Mouse (Mus musculus): ENCODE results near the gene Ubtd1.

The Ubtd1 gene

DNA sequence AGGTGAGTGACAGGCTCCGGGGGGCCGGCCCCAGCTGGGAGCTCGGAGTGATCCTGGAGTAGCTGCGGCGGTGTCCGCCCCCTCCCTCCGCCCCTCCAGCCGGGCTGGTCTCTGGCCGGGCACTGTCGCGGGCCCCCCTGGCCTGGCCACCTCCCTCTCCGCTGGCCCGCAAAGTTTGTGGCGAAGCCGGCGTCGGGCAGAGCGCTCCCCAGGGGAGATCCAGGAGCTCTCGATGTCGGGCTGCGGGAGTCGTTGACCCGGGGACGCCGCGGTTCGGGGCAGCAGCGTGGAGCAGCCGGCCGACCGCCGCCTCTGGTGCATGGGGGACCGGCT lies at the start of gene Ubtd1:
Gene Ubtd1 (plus strand): TSS at position 169 of the 333 bp plus-strand sequence.
- DNase-seq (ENCODE audit: low read depth, low spot score): no peak

- peak; percentile 9 for DNase-seq (ENCODE audit: low read depth, low spot score)
Measured at GRCm38 (mm10) chr19:41932686-41933085, 48.9 kb upstream of the Ubtd1 start.

DNA sequence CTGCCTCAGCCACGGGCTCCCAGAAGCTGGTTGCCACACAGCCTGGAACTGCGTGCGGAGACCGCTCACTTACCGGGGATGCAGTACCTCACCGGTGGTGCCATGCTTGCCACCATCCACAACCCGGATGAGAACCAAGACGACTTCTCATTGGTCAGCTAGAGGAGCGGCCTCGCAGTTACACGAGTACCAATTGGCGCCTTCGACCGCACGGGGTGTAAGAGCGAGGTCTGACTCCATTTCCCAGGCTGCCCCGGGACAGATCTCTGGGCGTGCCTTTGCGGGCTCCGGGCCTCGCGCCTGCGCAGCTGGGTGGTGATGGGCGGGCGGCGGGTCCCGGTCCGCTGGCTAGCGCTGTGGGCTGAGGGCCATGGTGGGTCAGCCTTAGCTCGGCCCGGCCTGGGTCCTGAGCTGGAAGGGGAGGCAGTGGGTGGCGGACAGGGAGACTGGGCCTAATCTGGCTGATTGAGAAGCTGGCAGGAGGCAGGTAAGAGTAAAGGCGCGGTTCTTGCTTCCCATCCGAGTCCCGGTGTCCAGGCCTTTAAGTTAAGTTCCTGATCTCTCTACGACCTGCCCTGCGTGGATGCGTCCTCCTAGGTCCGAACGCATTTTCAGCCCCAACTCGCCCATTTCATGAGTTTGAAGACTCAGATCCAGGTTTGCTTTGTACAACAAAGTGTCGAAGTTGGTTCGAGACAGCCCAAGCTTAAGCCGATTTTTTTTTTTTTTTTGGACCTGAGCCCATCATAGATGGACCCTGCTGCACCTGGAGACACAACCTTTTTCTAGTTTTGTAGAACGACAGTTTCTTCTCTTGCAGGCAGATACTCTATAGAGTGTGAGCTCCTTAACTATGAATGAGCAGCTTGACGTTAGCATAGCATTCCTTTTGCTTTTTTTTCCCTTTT lies 48.1 kb upstream of the Ubtd1 start, which contains the start of the genes Exosc1 and Zdhhc16:
Gene Exosc1 (minus strand): TSS at position 245 of the 908 bp plus-strand sequence.
Gene Zdhhc16 (plus strand): TSS at position 302 of the 908 bp plus-strand sequence.
- DNase-seq (ENCODE audit: low read depth, low spot score): peak; percentile 88

GRCm38 (mm10) chr19:41934124-41934523 lies 47.4 kb upstream of the Ubtd1 start:
- no peak for DNase-seq (ENCODE audit: low read depth, low spot score)

DNA sequence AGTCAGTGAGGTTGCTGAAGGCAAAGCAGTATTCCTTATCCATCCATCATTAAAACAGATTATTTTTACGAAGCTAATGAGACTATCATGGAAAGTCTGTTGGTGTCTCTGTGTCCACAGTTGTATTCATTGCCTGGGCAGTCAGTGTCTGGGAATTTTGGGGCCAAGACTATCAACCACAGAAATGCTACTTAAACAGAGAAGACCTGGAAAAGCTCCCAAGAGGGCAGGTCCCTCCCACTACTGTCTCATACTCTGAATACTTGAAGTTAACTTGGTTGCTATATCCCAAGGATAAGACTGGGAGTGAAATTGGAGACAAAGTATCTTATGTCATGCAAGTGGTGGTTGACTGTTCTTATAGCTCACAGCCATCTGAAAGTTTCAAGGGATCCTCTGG lies 45.6 kb upstream of the Ubtd1 start:
- no peak for DNase-seq (ENCODE audit: low read depth, low spot score)

- no peak for DNase-seq (ENCODE audit: low read depth, low spot score)
Measured at GRCm38 (mm10) chr19:41938539-41938938, 43.0 kb upstream of the Ubtd1 start.

GRCm38 (mm10) chr19:41943841-41944240 lies 37.7 kb upstream of the Ubtd1 start:
- no peak for DNase-seq (ENCODE audit: low read depth, low spot score)

- DNase-seq (ENCODE audit: low read depth, low spot score): no peak
Measured at GRCm38 (mm10) chr19:41952287-41952686, 29.3 kb upstream of the Ubtd1 start.

DNA sequence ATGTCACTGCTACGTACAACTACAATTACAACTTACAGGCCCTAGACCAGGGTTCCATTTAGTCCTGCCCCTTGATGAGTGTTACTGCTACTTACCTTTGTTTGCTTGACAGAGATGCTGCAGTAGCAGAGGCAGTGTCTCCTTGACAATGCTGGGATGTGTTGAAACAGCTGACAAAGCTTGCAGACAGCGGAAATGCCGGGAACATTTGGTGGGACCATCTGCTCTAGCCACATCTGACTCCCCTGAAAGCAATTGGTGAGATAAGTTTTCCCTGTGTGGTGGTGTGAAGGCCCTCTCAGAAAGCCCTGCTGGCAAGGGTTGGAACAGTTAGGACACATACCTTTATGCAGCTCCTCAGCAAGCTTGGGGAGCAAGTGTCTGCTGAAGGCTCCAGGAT lies 28.0 kb upstream of the Ubtd1 start:
- no peak for DNase-seq (ENCODE audit: low read depth, low spot score)

- no peak for DNase-seq (ENCODE audit: low read depth, low spot score)
Measured at GRCm38 (mm10) chr19:41969618-41970017, 11.9 kb upstream of the Ubtd1 start.

DNA sequence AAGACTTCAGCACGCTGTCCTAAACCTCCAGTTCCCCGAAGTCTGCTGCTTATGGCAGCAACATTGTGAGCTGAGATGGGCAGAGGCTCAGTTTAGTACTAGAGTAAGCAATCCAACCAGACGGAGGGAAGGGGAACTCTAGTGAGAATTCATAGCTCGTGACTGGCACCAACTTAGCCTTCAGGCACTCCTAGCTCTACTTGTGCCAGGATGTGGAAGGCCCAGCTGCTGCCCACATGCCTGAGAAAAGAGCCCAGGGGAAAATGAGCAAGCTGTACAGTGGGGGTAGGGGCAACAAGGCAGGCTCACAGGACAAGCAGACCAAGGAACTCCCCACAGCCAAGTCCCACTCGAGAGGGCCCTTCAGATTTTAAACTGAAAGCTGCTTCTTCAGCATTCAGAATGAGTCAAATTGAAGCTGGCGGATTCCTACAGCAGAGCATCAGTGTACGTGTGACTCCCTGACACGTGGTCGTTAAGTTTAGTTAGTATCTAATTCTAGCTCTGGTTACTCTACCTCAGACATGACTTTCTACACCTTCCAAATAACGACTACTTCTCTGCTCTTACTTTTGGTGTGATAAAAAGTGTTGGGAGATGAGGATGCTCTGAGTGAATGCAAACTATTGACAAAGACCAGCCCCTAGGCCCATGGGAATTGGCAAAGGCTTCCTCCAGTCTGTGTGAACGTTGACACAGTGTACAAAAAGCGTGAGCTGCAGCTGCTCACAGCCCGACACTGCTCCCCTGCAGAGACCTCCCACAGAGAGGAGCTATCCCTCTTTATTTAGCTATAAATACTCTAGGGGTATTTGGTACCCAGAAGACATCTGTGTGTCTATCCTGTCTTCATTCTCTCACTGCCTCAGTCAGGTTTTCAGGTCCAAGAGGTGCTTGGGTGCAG lies 7.4 kb upstream of the Ubtd1 start:
- DNase-seq (ENCODE audit: low read depth, low spot score): no peak

DNA sequence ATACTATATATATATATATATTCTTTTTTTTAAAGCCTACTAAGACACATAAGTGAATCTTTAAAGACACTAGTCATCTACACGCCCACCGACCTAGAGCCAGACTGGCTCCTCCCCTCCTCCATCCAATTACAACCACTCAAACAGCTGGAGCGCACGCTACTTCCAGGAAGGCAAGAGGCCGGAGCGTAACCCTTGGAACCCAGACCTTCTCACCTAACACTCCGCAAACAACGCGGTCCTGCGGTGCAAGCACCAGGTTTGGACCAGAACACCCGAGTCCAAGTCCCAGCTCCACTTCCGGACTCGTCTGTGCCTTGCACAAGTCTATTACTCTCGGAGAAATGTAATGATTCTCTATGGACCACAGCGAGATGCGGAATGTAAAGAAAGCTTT lies 1.1 kb upstream of the Ubtd1 start:
- peak; percentile 34 for DNase-seq (ENCODE audit: low read depth, low spot score)

DNA sequence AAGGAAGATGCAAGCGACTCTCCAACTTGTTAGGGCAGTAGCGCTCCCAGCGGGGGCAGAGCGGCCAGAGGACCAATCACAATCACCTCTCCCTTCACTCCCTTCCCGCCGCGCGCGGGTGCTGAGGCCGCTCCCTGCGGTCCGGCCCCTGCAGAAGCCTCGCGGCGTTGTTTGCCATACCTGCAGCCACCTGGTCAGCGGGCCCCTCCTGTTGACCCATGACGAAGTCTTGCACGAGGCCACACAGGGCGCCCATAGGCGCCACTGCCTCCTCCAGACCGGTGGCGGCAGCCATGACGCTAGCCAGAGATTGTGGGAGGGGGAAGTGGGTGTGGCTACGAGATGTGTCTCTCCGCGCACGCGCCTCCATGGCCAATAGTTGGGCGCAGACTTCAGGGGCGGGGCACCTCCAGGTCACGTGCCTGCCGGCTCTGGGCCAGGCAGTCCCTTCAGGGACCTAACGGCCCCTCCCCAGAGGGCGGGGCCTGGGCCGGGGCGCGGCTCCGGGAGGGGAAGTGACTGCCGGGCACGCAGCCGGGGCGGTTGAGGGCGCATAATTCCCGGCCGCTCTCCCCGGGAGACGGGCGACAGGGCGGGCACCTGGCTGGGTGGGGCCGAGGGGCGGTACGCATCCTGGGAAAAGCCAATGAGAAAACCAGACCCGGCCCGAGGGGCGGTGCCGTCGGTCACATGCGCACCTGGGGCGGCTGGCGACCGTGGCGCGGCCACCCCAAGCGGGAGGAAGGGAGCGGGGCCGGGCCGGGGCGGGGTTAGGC lies 556 bp upstream of the Ubtd1 start, which contains the start of gene Mms19:
Gene Mms19 (minus strand): TSS at position 339 of the 776 bp plus-strand sequence.
- DNase-seq (ENCODE audit: low read depth, low spot score): peak; percentile 97

DNA sequence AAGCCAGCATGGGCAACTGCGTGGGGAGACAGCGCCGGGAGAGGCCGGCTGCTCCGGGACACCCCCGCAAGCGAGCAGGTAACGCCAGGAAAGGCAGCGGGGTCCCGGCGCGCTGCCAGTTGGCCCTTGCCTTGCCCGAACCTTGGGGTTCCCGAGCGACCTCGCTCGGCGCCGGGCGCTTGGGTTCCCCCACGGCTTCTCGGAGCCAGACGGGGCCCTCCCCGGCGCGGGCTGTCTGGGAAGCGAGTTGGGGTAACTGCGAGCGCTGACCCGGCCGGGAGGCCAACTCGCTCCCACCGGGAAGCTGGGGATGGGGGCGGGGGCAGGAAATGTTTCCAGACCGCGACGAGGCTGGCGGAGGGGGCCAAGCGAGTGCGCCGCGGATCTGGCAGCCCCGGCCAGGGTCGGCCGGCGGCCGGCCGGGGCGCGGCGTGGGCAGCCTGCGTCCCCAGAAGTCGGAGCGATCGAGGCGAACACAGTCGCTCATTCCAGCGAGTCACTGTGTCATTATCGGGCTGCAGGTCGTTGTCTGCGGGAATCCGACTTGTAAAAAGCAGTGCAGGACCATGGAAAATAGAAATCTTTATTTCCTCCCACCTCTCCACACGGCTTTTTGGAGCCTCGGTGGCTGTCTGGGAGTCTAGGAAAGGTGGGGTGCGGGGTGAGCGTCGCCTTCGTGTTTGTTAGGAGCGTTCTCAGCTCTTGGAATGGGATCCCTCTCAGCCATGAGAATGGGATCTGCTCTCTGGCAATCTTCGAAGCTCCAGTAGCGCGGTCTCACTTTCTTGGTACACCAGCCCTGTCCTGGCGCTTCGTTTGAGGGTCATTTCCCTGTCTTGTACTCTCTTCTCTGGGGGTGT lies 598 bp downstream of the Ubtd1 start:
- no peak for DNase-seq (ENCODE audit: low read depth, low spot score)

DNA sequence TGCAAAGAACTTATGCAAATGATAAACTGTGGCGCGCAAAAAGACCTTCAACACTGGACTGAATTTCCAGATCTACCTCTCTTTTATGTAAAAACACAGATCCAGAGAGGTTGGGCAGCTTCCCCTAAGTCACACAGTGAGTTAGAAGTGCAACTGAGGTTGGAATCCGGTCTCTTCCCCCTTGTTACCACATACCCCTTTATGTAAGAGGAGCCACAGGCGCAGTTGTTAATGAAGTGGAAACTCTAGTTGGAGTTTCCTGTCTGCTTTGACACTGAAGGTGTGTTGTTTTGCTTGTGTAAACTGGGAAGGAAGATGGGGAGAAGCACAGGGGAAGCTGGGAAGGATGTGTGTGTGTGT lies 1.2 kb downstream of the Ubtd1 start:
- no peak for DNase-seq (ENCODE audit: low read depth, low spot score)

DNA sequence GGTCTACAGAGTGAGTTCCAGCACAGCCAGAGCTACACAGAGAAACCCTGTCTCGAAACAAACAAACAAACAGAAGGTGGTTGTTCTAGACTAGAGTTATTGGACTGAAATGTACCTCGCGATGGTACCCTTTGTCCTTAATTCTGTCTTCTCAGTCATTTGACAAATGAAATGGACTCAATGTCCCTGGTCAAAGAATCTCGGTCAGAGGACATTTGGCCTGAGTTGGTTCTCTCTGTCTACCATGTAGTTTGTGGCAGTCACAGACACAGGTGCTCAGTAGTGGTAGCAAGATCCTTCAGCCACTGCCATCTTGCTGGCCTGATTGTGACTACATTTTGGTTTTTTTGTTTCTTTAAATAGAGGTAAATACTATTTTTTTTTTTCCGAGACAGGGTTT lies 4.4 kb downstream of the Ubtd1 start:
- no peak for DNase-seq (ENCODE audit: low read depth, low spot score)

- no peak for DNase-seq (ENCODE audit: low read depth, low spot score)
Measured at GRCm38 (mm10) chr19:41987206-41987605, 5.6 kb downstream of the Ubtd1 start.

DNA sequence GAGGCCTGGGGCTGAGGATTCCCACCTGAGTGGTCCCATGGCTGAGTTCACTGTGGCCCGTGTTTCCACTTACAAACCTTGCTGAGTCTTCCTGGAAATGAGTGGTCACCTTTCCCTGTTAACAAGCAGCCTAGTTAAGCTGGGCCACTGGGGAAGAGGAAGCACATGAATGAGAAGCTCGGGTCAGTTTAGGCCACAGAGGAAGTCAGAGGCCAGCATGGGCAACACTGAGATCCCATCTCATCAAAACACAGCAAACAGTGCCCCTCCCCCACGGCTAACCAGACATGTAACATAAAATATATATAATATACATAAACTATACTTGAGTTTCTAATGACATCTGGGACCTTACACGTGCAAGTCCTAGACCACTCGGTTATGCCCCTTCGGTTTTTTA lies 8.2 kb downstream of the Ubtd1 start:
- no peak for DNase-seq (ENCODE audit: low read depth, low spot score)

DNA sequence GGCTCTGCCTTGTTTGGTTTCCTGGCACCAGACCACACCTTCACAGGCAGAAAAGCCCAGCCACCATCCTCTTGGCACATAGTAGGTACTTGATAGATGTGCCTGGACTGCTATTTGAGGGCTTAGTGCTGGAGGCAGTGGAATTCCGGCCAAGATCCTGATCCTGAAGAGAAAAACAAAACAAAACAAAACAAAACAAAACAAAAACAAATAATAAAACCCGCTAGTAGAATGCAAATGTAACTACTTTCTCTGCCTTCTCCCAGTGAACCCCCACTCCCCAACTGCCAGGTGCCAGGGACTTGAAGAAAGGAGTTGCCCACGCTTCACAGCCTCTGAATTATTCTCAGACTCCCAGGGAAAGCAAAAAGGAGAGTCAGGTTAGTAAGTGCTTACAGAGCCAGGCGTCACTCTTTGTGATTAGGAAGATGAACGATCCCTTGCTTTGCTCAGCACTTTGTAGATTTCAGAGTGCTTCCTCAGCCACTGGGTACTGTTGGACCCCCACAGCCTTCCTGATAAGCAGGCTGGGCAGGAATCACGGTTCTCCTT lies 10.4 kb downstream of the Ubtd1 start:
- no peak for DNase-seq (ENCODE audit: low read depth, low spot score)

GRCm38 (mm10) chr19:41992971-41993370 lies 11.4 kb downstream of the Ubtd1 start:
- no peak for DNase-seq (ENCODE audit: low read depth, low spot score)

Measured in WW6 (cell line).